14 mouse cellular contexts compared by ENCODE assay signal in genomic region chr11:62909720-62910306, GRCm38 (mm10). TPM values are rescaled to one million over a fixed set of nuclear protein-coding genes. Genes with fewer than 3 reads are reported as not detected.
DNase-seq lines count a peak whose midpoint lies in the region; ATAC-seq and TF ChIP-seq lines count a peak whose summit lies in the region.
"Had no signal": no experiment of that assay in that cellular context is flagged by ENCODE, and none has a peak within 500 bp of the region (broad histone marks: within the 10 kb centered on the region; RNA-seq: fewer than 3 reads in every experiment).

No protein-coding gene starts in this region.

- no peaks in the 10 kb centered on the region for H3K36me3 ChIP-seq in liver, embryonic 14.5 days (replicated peaks; ENCODE audit: control insufficient read depth, insufficient read depth, low read depth)
- H3K36me3 ChIP-seq in liver, embryonic 11.5 days (ENCODE audit: control insufficient read depth, insufficient read depth, low read length) = no peaks in the 10 kb centered on the region
- no peaks in the 10 kb centered on the region for H3K36me3 ChIP-seq in E14TG2a.4 (ENCODE audit: insufficient read depth, low read length)
- H3K36me3 ChIP-seq: heart, embryonic 10.5 days had no signal

- no peak for TF ChIP-seq EP300 in liver, embryonic 14.5 days (IDR thresholded peaks at IDR 0.05; ENCODE audit: low read depth)

- DNase-seq in liver, embryonic 14.5 days (ENCODE audit: low read depth in 3 of 3, low spot score in 3 of 3) = no peak
- no peak for DNase-seq in liver, embryonic 11.5 days (ENCODE audit: low spot score)
- peak; percentile 23 for DNase-seq in thymus, postnatal 0 days (ENCODE audit: low spot score)
- DNase-seq in right cerebral cortex, postnatal 4 days = no peak
- DNase-seq in frontal cortex, postnatal 14 days (ENCODE audit: low spot score in 2 of 2) = no peak
- DNase-seq: left cerebral cortex, postnatal 4 days had no signal

- no peak for TF ChIP-seq POLR2A in bone marrow macrophage, adult 2 months (IDR thresholded peaks at IDR 0.05; ENCODE audit: borderline replicate concordance, low read depth, low read length)

- H3K9me3 ChIP-seq in liver, embryonic 14.5 days (ENCODE audit: control insufficient read depth, low read length) = no peaks in the 10 kb centered on the region
- no peaks in the 10 kb centered on the region for H3K9me3 ChIP-seq in liver, embryonic 11.5 days (ENCODE audit: control insufficient read depth, low read length)
- H3K9me3 ChIP-seq in E14TG2a.4 (ENCODE audit: low read length) = peaks cover 3% of the 10 kb centered on the region; the same call in 1 of the 2 replicates
- H3K9me3 ChIP-seq: heart, embryonic 10.5 days had no signal

- ATAC-seq in liver, embryonic 14.5 days (ENCODE audit: insufficient read depth) = no peak
- no peak for ATAC-seq in liver, embryonic 11.5 days (replicated peaks; ENCODE audit: low FRiP score)
- ATAC-seq: hindbrain, embryonic 16.5 days had no signal

- H3K27me3 ChIP-seq in liver, embryonic 14.5 days (ENCODE audit: control insufficient read depth, insufficient read depth, low read length) = no peaks in the 10 kb centered on the region
- no peaks in the 10 kb centered on the region for H3K27me3 ChIP-seq in liver, embryonic 11.5 days (replicated peaks; ENCODE audit: control insufficient read depth, insufficient read depth, low read length)
- no peaks in the 10 kb centered on the region for H3K27me3 ChIP-seq in E14TG2a.4 (ENCODE audit: insufficient read depth, low read length)

- no peaks in the 10 kb centered on the region for H3K4me1 ChIP-seq in liver, embryonic 14.5 days (replicated peaks; ENCODE audit: control insufficient read depth in 2 of 2, insufficient read depth in 2 of 2, low read length in 1 of 2)
- H3K4me1 ChIP-seq in liver, embryonic 11.5 days (replicated peaks; ENCODE audit: control insufficient read depth, insufficient read depth, low read length) = no peaks in the 10 kb centered on the region
- no peaks in the 10 kb centered on the region for H3K4me1 ChIP-seq in E14TG2a.4 (replicated peaks; ENCODE audit: low read depth, low read length)
- H3K4me1 ChIP-seq in bone marrow macrophage, adult 2 months (ENCODE audit: control insufficient read depth, insufficient read depth, low read length) = peaks cover 6% of the 10 kb centered on the region
- H3K4me1 ChIP-seq: heart, embryonic 10.5 days had no signal

- no peak overlapping the region for H3K9ac ChIP-seq in liver, embryonic 14.5 days (replicated peaks)
- H3K9ac ChIP-seq in liver, embryonic 11.5 days (ENCODE audit: low read depth, low read length) = no peak overlapping the region

- no peak overlapping the region for H3K27ac ChIP-seq in liver, embryonic 14.5 days
- no peak overlapping the region for H3K27ac ChIP-seq in liver, embryonic 11.5 days (ENCODE audit: low read depth, low read length)
- H3K27ac ChIP-seq in bone marrow macrophage, adult 2 months (ENCODE audit: insufficient read depth, low read depth, low read length) = no peak overlapping the region
- H3K27ac ChIP-seq: heart, embryonic 10.5 days; macrophage had no signal

- H3K4me2 ChIP-seq in liver, embryonic 14.5 days (ENCODE audit: low read depth) = no peak overlapping the region
- H3K4me2 ChIP-seq in liver, embryonic 11.5 days = no peak overlapping the region

- TF ChIP-seq CTCF in liver, embryonic 14.5 days (IDR thresholded peaks at IDR 0.05; ENCODE audit: low read depth) = peak; percentile 50
- TF ChIP-seq CTCF in E14TG2a.4 (conservative IDR thresholded peaks at IDR 0.05; ENCODE audit: low read length) = peak; percentile 26
- TF ChIP-seq CTCF in bone marrow macrophage, adult 2 months (IDR thresholded peaks at IDR 0.05; ENCODE audit: low read depth, low read length) = 0 out of 2 replicates have a peak, but pooled peaks have one; percentile 6

- no peak overlapping the region for H3K4me3 ChIP-seq in liver, embryonic 14.5 days (ENCODE audit: insufficient read depth in 1 of 2, low read depth in 2 of 2, low read length in 2 of 2)
- H3K4me3 ChIP-seq in liver, embryonic 11.5 days (ENCODE audit: low read depth, low read length) = no peak overlapping the region
- no peak overlapping the region for H3K4me3 ChIP-seq in E14TG2a.4 (replicated peaks; ENCODE audit: low read length)
- H3K4me3 ChIP-seq in bone marrow macrophage, adult 2 months (ENCODE audit: insufficient read depth, low read length) = no peak overlapping the region
- H3K4me3 ChIP-seq: heart, embryonic 10.5 days had no signal

- 40% methylated on average over 3 of the region's 3 CpGs for WGBS in liver, embryonic 14.5 days (ENCODE audit: insufficient replicate concordance)
- 53% methylated on average over 3 of the region's 3 CpGs for WGBS in liver, embryonic 11.5 days

RNA-seq across cellular contexts. Expression of gene Tvp23b, which starts 30.6 kb away (rescaled TPM):
- 8.5 and 12.9 TPM in 2 replicates for polyA plus RNA-seq in liver, embryonic 14.5 days (2012; rRNA removed)
- polyA plus RNA-seq in liver, embryonic 14.5 days (2014; fragmentation: Nextera tagmentation; extraction: Ambion mirVana) = 25.3 and 26.3 TPM in 2 replicates
- 49.1 and 53.7 TPM in 2 replicates for polyA plus RNA-seq in liver, embryonic 11.5 days (2014; fragmentation: Nextera tagmentation; extraction: Ambion mirVana)
- 21.4 and 23.0 TPM in 2 replicates for polyA plus RNA-seq in bone marrow macrophage, adult 2 months (2012; ENCODE audit: insufficient read depth, insufficient read length, missing spikeins)
- 51.5 and 57.7 TPM in 2 replicates for polyA plus RNA-seq in thymus, postnatal 0 days (2015; fragmentation: Nextera tagmentation; extraction: Ambion mirVana)

RNA-seq across cellular contexts. Expression of gene Cdrt4, which starts 41.2 kb away (rescaled TPM):
- polyA plus RNA-seq in liver, embryonic 14.5 days (2012; rRNA removed) = not detected in 2 replicates
- polyA plus RNA-seq in liver, embryonic 14.5 days (2014; fragmentation: Nextera tagmentation; extraction: Ambion mirVana) = not detected in 2 replicates
- 0.26 TPM in 1 of 2 replicates, not detected in the other for polyA plus RNA-seq in liver, embryonic 11.5 days (2014; fragmentation: Nextera tagmentation; extraction: Ambion mirVana)
- not detected in 2 replicates for polyA plus RNA-seq in bone marrow macrophage, adult 2 months (2012; ENCODE audit: insufficient read depth, insufficient read length, missing spikeins)
- polyA plus RNA-seq in thymus, postnatal 0 days (2015; fragmentation: Nextera tagmentation; extraction: Ambion mirVana) = 0.24 TPM in 1 of 2 replicates, not detected in the other
- polyA plus RNA-seq: embryonic facial prominence, embryonic 11.5 days; large intestine, adult 2 months; macrophage; stomach, embryonic 14.5 days had no signal
